Mouse (Mus musculus): Measurements from ENCODE around the gene H1f0. TPM values are rescaled to one million over a fixed set of nuclear protein-coding genes. Genes with fewer than 3 reads are reported as not detected.
"Not testable (repeated sequence)": the region's sequence is repeated elsewhere in the genome, so short reads cannot be mapped to it uniquely, and the experiment has no call there.

Gene H1f0
- polyA plus RNA-seq, 1 experiment from 2014 or later = 576 TPM

GRCm38 (mm10) chr15:79028823-79029484 is 704 bp downstream of the H1f0 start:
- peak overlapping the region; percentile 99 for H3K4me2 ChIP-seq (ENCODE audit: low read depth, low read length)
- no peaks in the 10 kb centered on the region for H3K27me3 ChIP-seq (ENCODE audit: control insufficient read depth, insufficient read depth, low read depth, low read length)
- no peak for ATAC-seq (ENCODE audit: low read depth)
- peaks cover 30% of the 10 kb centered on the region for H3K4me1 ChIP-seq (replicated peaks; ENCODE audit: control insufficient read depth, insufficient read depth, low read length)
- no peaks in the 10 kb centered on the region for H3K9me3 ChIP-seq (ENCODE audit: control insufficient read depth, low read length)
- H3K36me3 ChIP-seq (ENCODE audit: control insufficient read depth, insufficient read depth, low read length) = no peaks in the 10 kb centered on the region
- 14% methylated on average over 16 of the region's 16 CpGs for WGBS
- peak overlapping the region; percentile 100 for H3K9ac ChIP-seq (ENCODE audit: low read length)
- H3K27ac ChIP-seq (ENCODE audit: low read length) = peak overlapping the region; percentile 95
- peak overlapping the region; percentile 83 for H3K4me3 ChIP-seq (ENCODE audit: low read length)

- H3K9me3 ChIP-seq (ENCODE audit: control insufficient read depth, low read length) = no peaks in the 10 kb centered on the region
- peak; percentile 2; the same call in 1 of the 2 replicates for ATAC-seq (ENCODE audit: low read depth)
- WGBS = 3% methylated on average over 11 of the region's 11 CpGs
- no peaks in the 10 kb centered on the region for H3K36me3 ChIP-seq (ENCODE audit: control insufficient read depth, insufficient read depth, low read length)
- peak overlapping the region; percentile 89 for H3K27ac ChIP-seq (ENCODE audit: low read length)
- peak overlapping the region; percentile 99 for H3K4me2 ChIP-seq (ENCODE audit: low read depth, low read length)
- H3K4me3 ChIP-seq (ENCODE audit: low read length) = peak overlapping the region; percentile 83
- no peaks in the 10 kb centered on the region for H3K27me3 ChIP-seq (ENCODE audit: control insufficient read depth, insufficient read depth, low read depth, low read length)
- peaks cover 30% of the 10 kb centered on the region for H3K4me1 ChIP-seq (replicated peaks; ENCODE audit: control insufficient read depth, insufficient read depth, low read length)
- H3K9ac ChIP-seq (ENCODE audit: low read length) = peak overlapping the region; percentile 100
Measured at GRCm38 (mm10) chr15:79029519-79030241, 1.4 kb downstream of the H1f0 start.

GRCm38 (mm10) chr15:79030551-79031435 is 2.5 kb downstream of the H1f0 start:
- WGBS = 1% methylated on average over 52 of the region's 52 CpGs
- H3K9ac ChIP-seq (ENCODE audit: low read length) = peak overlapping the region; percentile 100
- no peaks in the 10 kb centered on the region for H3K9me3 ChIP-seq (ENCODE audit: control insufficient read depth, low read length)
- H3K27ac ChIP-seq (ENCODE audit: low read length) = peak overlapping the region; percentile 89
- peak overlapping the region; percentile 83 for H3K4me3 ChIP-seq (ENCODE audit: low read length)
- no peaks in the 10 kb centered on the region for H3K27me3 ChIP-seq (ENCODE audit: control insufficient read depth, insufficient read depth, low read depth, low read length)
- peak overlapping the region; percentile 99 for H3K4me2 ChIP-seq (ENCODE audit: low read depth, low read length)
- peaks cover 27% of the 10 kb centered on the region for H3K4me1 ChIP-seq (replicated peaks; ENCODE audit: control insufficient read depth, insufficient read depth, low read length)
- no peaks in the 10 kb centered on the region for H3K36me3 ChIP-seq (ENCODE audit: control insufficient read depth, insufficient read depth, low read length)
- ATAC-seq (ENCODE audit: low read depth) = peak; percentile 86

GRCm38 (mm10) chr15:79031908-79032307 is 3.7 kb downstream of the H1f0 start:
- not testable (repeated sequence) for H3K9me3 ChIP-seq (ENCODE audit: control insufficient read depth, low read length); H3K4me3 ChIP-seq (ENCODE audit: low read length); H3K4me2 ChIP-seq (ENCODE audit: low read depth, low read length); H3K27ac ChIP-seq (ENCODE audit: low read length); ATAC-seq (ENCODE audit: low read depth); H3K9ac ChIP-seq (ENCODE audit: low read length); H3K36me3 ChIP-seq (ENCODE audit: control insufficient read depth, insufficient read depth, low read length); H3K27me3 ChIP-seq (ENCODE audit: control insufficient read depth, insufficient read depth, low read depth, low read length)
- 82% methylated on average over 5 of the region's 5 CpGs for WGBS
- H3K4me1 ChIP-seq (replicated peaks; ENCODE audit: control insufficient read depth, insufficient read depth, low read length) = peaks cover 19% of the 10 kb centered on the region

GRCm38 (mm10) chr15:79037913-79038328 is 9.7 kb downstream of the H1f0 start:
- H3K4me2 ChIP-seq (ENCODE audit: low read depth, low read length) = peak overlapping the region; percentile 23
- H3K9ac ChIP-seq (ENCODE audit: low read length) = 0 out of 2 replicates have a peak overlapping the region, but pooled peaks have one; percentile 21
- no peak overlapping the region for H3K27ac ChIP-seq (ENCODE audit: low read length)
- no peak overlapping the region for H3K4me3 ChIP-seq (ENCODE audit: low read length)
- peaks cover 24% of the 10 kb centered on the region for H3K27me3 ChIP-seq (ENCODE audit: control insufficient read depth, insufficient read depth, low read depth, low read length)
- H3K36me3 ChIP-seq (ENCODE audit: control insufficient read depth, insufficient read depth, low read length) = no peaks in the 10 kb centered on the region
- peaks cover 15% of the 10 kb centered on the region for H3K4me1 ChIP-seq (replicated peaks; ENCODE audit: control insufficient read depth, insufficient read depth, low read length)
- peak; percentile 35; the same call in 1 of the 2 replicates for ATAC-seq (ENCODE audit: low read depth)
- no peaks in the 10 kb centered on the region for H3K9me3 ChIP-seq (ENCODE audit: control insufficient read depth, low read length)
- 10% methylated on average over 14 of the region's 14 CpGs for WGBS

- no peaks in the 10 kb centered on the region for H3K9me3 ChIP-seq (ENCODE audit: control insufficient read depth, low read length)
- ATAC-seq (ENCODE audit: low read depth) = no peak
- no peak overlapping the region for H3K9ac ChIP-seq (ENCODE audit: low read length)
- no peak overlapping the region for H3K27ac ChIP-seq (ENCODE audit: low read length)
- no peak overlapping the region for H3K4me3 ChIP-seq (ENCODE audit: low read length)
- WGBS = 70% methylated on average over 10 of the region's 10 CpGs
- H3K4me2 ChIP-seq (ENCODE audit: low read depth, low read length) = no peak overlapping the region
- no peaks in the 10 kb centered on the region for H3K36me3 ChIP-seq (ENCODE audit: control insufficient read depth, insufficient read depth, low read length)
- peaks cover 28% of the 10 kb centered on the region for H3K27me3 ChIP-seq (ENCODE audit: control insufficient read depth, insufficient read depth, low read depth, low read length)
- peaks cover 18% of the 10 kb centered on the region for H3K4me1 ChIP-seq (replicated peaks; ENCODE audit: control insufficient read depth, insufficient read depth, low read length)
Measured at GRCm38 (mm10) chr15:79038331-79038730, 10.1 kb downstream of the H1f0 start.

GRCm38 (mm10) chr15:79038853-79039252 is 10.6 kb downstream of the H1f0 start:
- Histone ChIP-seq H3K9ac (ENCODE audit: low read length) (no peak overlapping the region), H3K27ac (ENCODE audit: low read length) (no peak overlapping the region), H3K4me1 (replicated peaks; ENCODE audit: control insufficient read depth, insufficient read depth, low read length) (peaks cover 18% of the 10 kb centered on the region), H3K4me2 (ENCODE audit: low read depth, low read length) (no peak overlapping the region), H3K4me3 (ENCODE audit: low read length) (no peak overlapping the region), H3K27me3 (ENCODE audit: control insufficient read depth, insufficient read depth, low read depth, low read length) (peaks cover 33% of the 10 kb centered on the region), H3K36me3 (ENCODE audit: control insufficient read depth, insufficient read depth, low read length) (no peaks in the 10 kb centered on the region), H3K9me3 (ENCODE audit: control insufficient read depth, low read length) (no peaks in the 10 kb centered on the region)
- peak; percentile 72 for ATAC-seq (ENCODE audit: low read depth)
- WGBS = 24% methylated on average over 7 of the region's 7 CpGs

GRCm38 (mm10) chr15:79040501-79041416 is 12.5 kb downstream of the H1f0 start:
- Histone ChIP-seq H3K27ac (ENCODE audit: low read length) (no peak overlapping the region), H3K36me3 (ENCODE audit: control insufficient read depth, insufficient read depth, low read length) (no peaks in the 10 kb centered on the region), H3K9me3 (ENCODE audit: control insufficient read depth, low read length) (no peaks in the 10 kb centered on the region), H3K4me1 (replicated peaks; ENCODE audit: control insufficient read depth, insufficient read depth, low read length) (peaks cover 18% of the 10 kb centered on the region), H3K4me2 (ENCODE audit: low read depth, low read length) (peak overlapping the region; percentile 55), H3K9ac (ENCODE audit: low read length) (peak overlapping the region; percentile 36; the same call in 1 of the 2 replicates), H3K4me3 (ENCODE audit: low read length) (peak overlapping the region; percentile 33), H3K27me3 (ENCODE audit: control insufficient read depth, insufficient read depth, low read depth, low read length) (peaks cover 36% of the 10 kb centered on the region)
- 17% methylated on average over 24 of the region's 24 CpGs for WGBS
- ATAC-seq (ENCODE audit: low read depth) = no peak

Measured in lung, embryonic 16.5 days (tissue).